Mouse (Mus musculus) liver, embryonic 11.5 days (tissue): ENCODE data around the gene Mctp1. TPM values are rescaled to one million over a fixed set of nuclear protein-coding genes. Genes with fewer than 3 reads are reported as not detected.

Source experiments
- ATAC-seq: fragments of 200-750 bp; cut with Nextera tagmentation; replicated peaks from 2 replicates; pipeline ENCODE4 v1.8.0; 2017; ENCODE audit warnings: moderate number of reproducible peaks, mild to moderate bottlenecking, moderate TSS enrichment, moderate library complexity; ENCODE audit not compliant: low FRiP score
- DNase-seq: peaks from one replicate; pipeline ENCODE4 v3.0.0-alpha.2; 2017; ENCODE audit warnings: low spot score
- H3K27ac ChIP-seq: fragments of 300-500 bp; sonication (generic); 2 replicates; pipeline ENCODE4 v1.5.1; 2014; ENCODE audit warnings: mild to moderate bottlenecking, low read depth, low read length, control low read depth
- H3K27me3 ChIP-seq: fragments of 300-500 bp; sonication (generic); replicated peaks from 2 replicates; pipeline ENCODE4 v1.6.1; 2014; ENCODE audit warnings: low read length, mixed read lengths; ENCODE audit not compliant: control insufficient read depth, insufficient read depth
- H3K36me3 ChIP-seq: fragments of 300-500 bp; sonication (generic); 2 replicates; pipeline ENCODE4 v1.6.1; 2014; ENCODE audit warnings: mild to moderate bottlenecking, low read length, moderate library complexity, mixed read lengths; ENCODE audit not compliant: control insufficient read depth, insufficient read depth
- H3K4me1 ChIP-seq: fragments of 300-500 bp; sonication (generic); replicated peaks from 2 replicates; pipeline ENCODE4 v1.6.1; 2014; ENCODE audit warnings: low read length, mixed read lengths; ENCODE audit not compliant: control insufficient read depth, insufficient read depth
- H3K4me2 ChIP-seq: fragments of 300-500 bp; sonication (generic); 2 replicates; pipeline ENCODE4 v1.6.1; 2014; ENCODE audit warnings: mild to moderate bottlenecking, control low read depth, moderate library complexity
- H3K4me3 ChIP-seq: fragments of 300-500 bp; sonication (generic); 2 replicates; pipeline ENCODE4 v1.5.1; 2014; ENCODE audit warnings: low read depth, low read length, control low read depth
- H3K9ac ChIP-seq: fragments of 300-500 bp; sonication (generic); 2 replicates; pipeline ENCODE4 v1.6.1; 2014; ENCODE audit warnings: low read depth, low read length, control low read depth
- H3K9me3 ChIP-seq: fragments of 300-500 bp; sonication (generic); 2 replicates; pipeline ENCODE4 v1.6.1; 2016; ENCODE audit warnings: low read length, inconsistent platforms, mixed read lengths; ENCODE audit not compliant: control insufficient read depth
- WGBS: fragments of 180-500 bp; shearing (Covaris S2); extraction: QIAGEN DNeasy Blood & Tissue Kit; methylation state at CpG from one replicate; pipeline ENCODE4 v1.1.7; 2014; 5-methylcytosine and 5-hydroxymethylcytosine counted together
- polyA plus RNA-seq: library from polyadenylated mRNA; unstranded; fragments of >200 nt; fragmentation: Nextera tagmentation; extraction: Ambion mirVana; gene quantifications from 2 replicates; pipeline ENCODE4 v1.2.1, GENCODE M21; 2014

The Mctp1 gene
- polyA plus RNA-seq, 1 experiment from 2014 or later, result 0.89 TPM

GRCm38 (mm10) chr13:77068847-77069246, 684.5 kb downstream of the Mctp1 start:
- DNase-seq, result no peak
- no peak overlapping the region for H3K4me3 ChIP-seq
- no peak overlapping the region for H3K27ac ChIP-seq
- WGBS, result 92% methylated on average over 1 of the region's 1 CpGs
- no peaks in the 10 kb centered on the region for H3K27me3 ChIP-seq
- H3K4me1 ChIP-seq, result no peaks in the 10 kb centered on the region
- H3K36me3 ChIP-seq, result peaks cover 4% of the 10 kb centered on the region; the same call in 1 of the 2 replicates
- H3K4me2 ChIP-seq, result no peak overlapping the region
- H3K9ac ChIP-seq, result no peak overlapping the region
- no peak for ATAC-seq
- no peaks in the 10 kb centered on the region for H3K9me3 ChIP-seq

GRCm38 (mm10) chr13:77072030-77072429, 687.7 kb downstream of the Mctp1 start:
- H3K27ac ChIP-seq, result no peak overlapping the region
- no peak overlapping the region for H3K4me3 ChIP-seq
- no peak for DNase-seq
- H3K9me3 ChIP-seq, result 0 out of 2 replicates have a peak, but pooled peaks cover under 1% of the 10 kb centered on the region
- no peaks in the 10 kb centered on the region for H3K27me3 ChIP-seq
- ATAC-seq, result no peak
- no peaks in the 10 kb centered on the region for H3K4me1 ChIP-seq
- no peak overlapping the region for H3K9ac ChIP-seq
- H3K4me2 ChIP-seq, result no peak overlapping the region
- H3K36me3 ChIP-seq, result peaks cover 5% of the 10 kb centered on the region; the same call in 1 of the 2 replicates

Other genes starting within 250 kb of the Mctp1 start
- gene Fam81b, start 79.5 kb upstream of the Mctp1 start, polyA plus RNA-seq, result not detected in 2 replicates